Mouse (Mus musculus) embryonic facial prominence, embryonic 12.5 days (tissue): ENCODE results near the gene Ptpn13. TPM values are rescaled to one million over a fixed set of nuclear protein-coding genes. Genes with fewer than 3 reads are reported as not detected.

Source experiments
- ATAC-seq: fragments of 200-750 bp; cut with Nextera tagmentation; 2 replicates; pipeline ENCODE4 v1.8.0; 2017; ENCODE audit not compliant: insufficient number of reproducible peaks, insufficient read depth, low FRiP score, low TSS enrichment
- H3K27ac ChIP-seq: fragments of 300-500 bp; sonication (generic); 2 replicates; pipeline ENCODE4 v1.5.1; 2016; ENCODE audit warnings: mild to moderate bottlenecking
- H3K27me3 ChIP-seq: fragments of 300-500 bp; sonication (generic); 2 replicates; pipeline ENCODE4 v1.6.1; 2016; ENCODE audit warnings: mild to moderate bottlenecking, moderate library complexity
- H3K36me3 ChIP-seq: fragments of 300-500 bp; sonication (generic); 2 replicates; pipeline ENCODE4 v1.6.1; 2016; ENCODE audit warnings: mild to moderate bottlenecking
- H3K4me1 ChIP-seq: fragments of 300-500 bp; sonication (generic); 2 replicates; pipeline ENCODE4 v1.6.1; 2016
- H3K4me2 ChIP-seq: fragments of 300-500 bp; sonication (generic); replicated peaks from 2 replicates; pipeline ENCODE4 v1.6.1; 2016; ENCODE audit warnings: mild to moderate bottlenecking, moderate library complexity
- H3K4me3 ChIP-seq: fragments of 300-500 bp; sonication (generic); 2 replicates; pipeline ENCODE4 v1.5.1; 2016; ENCODE audit warnings: mild to moderate bottlenecking
- H3K9ac ChIP-seq: fragments of 300-500 bp; sonication (generic); 2 replicates; pipeline ENCODE4 v1.6.1; 2016; ENCODE audit warnings: mild to moderate bottlenecking, moderate library complexity
- H3K9me3 ChIP-seq: fragments of 300-500 bp; sonication (generic); 2 replicates; pipeline ENCODE4 v1.6.1; 2016; ENCODE audit warnings: mild to moderate bottlenecking, moderate library complexity
- WGBS: fragments of 180-500 bp; shearing (Covaris S2); methylation state at CpG from one replicate; pipeline ENCODE4 v1.1.7; 2016; 5-methylcytosine and 5-hydroxymethylcytosine counted together
- polyA plus RNA-seq: library from polyadenylated mRNA; unstranded; fragments of >200 nt; fragmentation: Nextera tagmentation; extraction: Ambion mirVana; gene quantifications from 2 replicates; pipeline ENCODE4 v1.2.1, GENCODE M21; 2016

Ptpn13 gene
- polyA plus RNA-seq, 1 experiment from 2014 or later = 19.2 TPM

GRCm38 (mm10) chr5:103442269-103442688 lies 17.3 kb downstream of the Ptpn13 start:
- Histone ChIP-seq H3K4me1 (peaks cover 5% of the 10 kb centered on the region; the same call in 1 of the 2 replicates), H3K36me3 (no peaks in the 10 kb centered on the region), H3K9ac (no peak overlapping the region), H3K27me3 (no peaks in the 10 kb centered on the region), H3K9me3 (no peaks in the 10 kb centered on the region), H3K27ac (no peak overlapping the region), H3K4me3 (no peak overlapping the region), H3K4me2 (no peak overlapping the region)
- 73% methylated on average over 4 of the region's 4 CpGs for WGBS
- no peak for ATAC-seq

GRCm38 (mm10) chr5:103442921-103443320 lies 17.9 kb downstream of the Ptpn13 start:
- no peaks in the 10 kb centered on the region for H3K27me3 ChIP-seq
- WGBS = 77% methylated on average over 7 of the region's 7 CpGs
- no peak overlapping the region for H3K4me2 ChIP-seq
- H3K9ac ChIP-seq = no peak overlapping the region
- no peak for ATAC-seq
- H3K36me3 ChIP-seq = no peaks in the 10 kb centered on the region
- H3K27ac ChIP-seq = no peak overlapping the region
- no peaks in the 10 kb centered on the region for H3K9me3 ChIP-seq
- H3K4me3 ChIP-seq = no peak overlapping the region
- H3K4me1 ChIP-seq = peaks cover 9% of the 10 kb centered on the region; the same call in 1 of the 2 replicates

DNA sequence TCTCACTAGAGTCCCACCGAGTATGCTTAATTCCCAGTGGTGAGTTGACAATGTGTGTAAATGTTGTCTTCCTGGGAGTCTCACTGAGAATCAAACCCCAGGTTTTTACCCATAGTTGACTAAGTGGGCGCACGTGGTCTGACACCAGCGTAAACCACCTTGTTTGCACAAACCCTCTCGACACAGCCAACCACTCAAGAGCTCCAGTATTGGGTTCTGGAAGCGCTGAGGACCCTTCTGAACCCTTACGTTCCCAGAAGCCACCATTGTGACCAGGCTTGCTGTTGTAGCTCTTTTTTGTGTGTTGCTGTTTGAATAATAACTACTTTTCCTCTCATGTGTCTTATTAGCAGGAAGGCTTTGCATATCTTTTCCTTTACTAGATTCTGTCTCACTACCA lies 20.4 kb downstream of the Ptpn13 start:
- Histone ChIP-seq H3K27ac (no peak overlapping the region), H3K27me3 (no peaks in the 10 kb centered on the region), H3K4me1 (peaks cover 13% of the 10 kb centered on the region), H3K4me2 (no peak overlapping the region), H3K36me3 (no peaks in the 10 kb centered on the region), H3K9ac (no peak overlapping the region), H3K9me3 (no peaks in the 10 kb centered on the region), H3K4me3 (no peak overlapping the region)
- 92% methylated on average over 7 of the region's 7 CpGs for WGBS
- no peak for ATAC-seq

GRCm38 (mm10) chr5:103447806-103448416 lies 22.9 kb downstream of the Ptpn13 start:
- WGBS = 55% methylated on average over 17 of the region's 17 CpGs
- H3K4me2 ChIP-seq = no peak overlapping the region
- H3K36me3 ChIP-seq = no peaks in the 10 kb centered on the region; the same call in 1 of the 2 replicates
- H3K9ac ChIP-seq = no peak overlapping the region
- no peak overlapping the region for H3K4me3 ChIP-seq
- no peaks in the 10 kb centered on the region for H3K9me3 ChIP-seq
- no peaks in the 10 kb centered on the region for H3K27me3 ChIP-seq
- H3K4me1 ChIP-seq = peaks cover 13% of the 10 kb centered on the region
- H3K27ac ChIP-seq = no peak overlapping the region
- ATAC-seq = no peak

GRCm38 (mm10) chr5:103448470-103448869 lies 23.5 kb downstream of the Ptpn13 start:
- Histone ChIP-seq H3K4me1 (peaks cover 13% of the 10 kb centered on the region), H3K4me3 (no peak overlapping the region), H3K27ac (no peak overlapping the region), H3K27me3 (no peaks in the 10 kb centered on the region), H3K36me3 (no peaks in the 10 kb centered on the region; the same call in 1 of the 2 replicates), H3K4me2 (no peak overlapping the region), H3K9me3 (no peaks in the 10 kb centered on the region), H3K9ac (no peak overlapping the region)
- WGBS = 12% methylated on average over 1 of the region's 1 CpGs
- ATAC-seq = no peak

- Histone ChIP-seq H3K4me1 (peaks cover 13% of the 10 kb centered on the region), H3K27ac (no peak overlapping the region), H3K4me3 (no peak overlapping the region), H3K27me3 (no peaks in the 10 kb centered on the region), H3K9me3 (no peaks in the 10 kb centered on the region), H3K36me3 (no peaks in the 10 kb centered on the region; the same call in 1 of the 2 replicates), H3K9ac (no peak overlapping the region), H3K4me2 (no peak overlapping the region)
- no peak for ATAC-seq
- 97% methylated on average over 1 of the region's 1 CpGs for WGBS
Observed at GRCm38 (mm10) chr5:103450663-103451062, 25.7 kb downstream of the Ptpn13 start.

DNA sequence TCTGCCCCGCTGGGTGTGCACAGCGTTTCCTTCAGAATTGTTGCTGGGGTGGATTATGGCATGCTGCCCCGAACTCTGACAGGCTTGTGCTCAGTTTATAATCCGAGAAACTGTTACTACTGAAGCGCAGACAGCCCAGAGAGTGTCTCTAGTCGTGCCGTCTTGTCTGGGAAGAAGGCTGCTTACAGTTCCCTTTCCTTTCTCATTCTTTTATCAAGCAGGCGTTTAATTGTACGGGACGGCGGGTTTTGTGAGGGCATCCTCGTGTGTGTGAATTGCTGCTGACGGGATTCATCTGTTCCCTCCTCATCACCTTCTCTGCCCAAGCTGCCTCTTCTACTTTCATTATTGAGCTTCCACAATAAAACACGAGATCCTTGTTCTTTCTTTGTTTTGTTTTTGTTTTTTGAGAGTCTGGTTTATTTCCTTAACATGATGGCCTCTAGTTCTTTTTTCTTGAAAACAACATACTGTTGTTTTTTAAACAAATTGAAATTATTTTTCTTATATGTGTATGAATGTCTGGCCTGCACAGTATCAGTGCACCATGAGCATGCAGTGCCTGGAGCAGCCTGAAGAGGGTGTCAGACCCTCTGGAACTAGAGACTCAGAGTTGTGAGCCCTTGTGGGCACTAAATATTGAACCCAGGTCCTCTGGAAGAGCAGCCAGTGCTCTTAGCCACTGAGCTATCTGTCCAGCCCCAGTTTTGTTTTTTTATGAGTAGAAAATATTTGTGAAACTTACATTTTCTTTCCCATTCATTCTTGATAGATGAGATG lies 28.6 kb downstream of the Ptpn13 start:
- Histone ChIP-seq H3K4me3 (no peak overlapping the region), H3K27ac (no peak overlapping the region), H3K9me3 (no peaks in the 10 kb centered on the region), H3K36me3 (no peaks in the 10 kb centered on the region; the same call in 1 of the 2 replicates), H3K4me1 (no peaks in the 10 kb centered on the region; the same call in 1 of the 2 replicates), H3K9ac (no peak overlapping the region), H3K4me2 (no peak overlapping the region), H3K27me3 (no peaks in the 10 kb centered on the region)
- no peak for ATAC-seq
- WGBS = 89% methylated on average over 14 of the region's 14 CpGs

DNA sequence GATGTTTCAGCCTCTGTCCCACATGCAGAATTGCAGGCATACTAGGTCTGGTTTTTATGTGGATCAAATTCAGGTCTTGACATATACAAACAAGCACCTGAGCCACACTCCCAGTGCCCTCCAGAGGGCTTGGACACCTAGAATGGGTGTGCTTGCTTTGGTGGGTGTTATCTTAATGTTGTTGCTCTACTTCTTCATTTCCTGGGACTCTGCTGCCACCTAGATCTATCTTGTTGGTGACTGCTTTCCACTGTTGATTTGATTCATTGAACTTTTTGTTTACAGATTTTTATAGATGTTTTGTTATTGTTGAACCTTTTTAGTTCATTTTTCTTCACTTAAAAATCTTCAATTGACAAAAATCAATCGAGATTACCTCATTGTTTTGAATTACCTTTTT lies 31.8 kb downstream of the Ptpn13 start:
- Histone ChIP-seq H3K9me3 (no peaks in the 10 kb centered on the region), H3K4me3 (no peak overlapping the region), H3K27me3 (no peaks in the 10 kb centered on the region), H3K4me1 (no peaks in the 10 kb centered on the region), H3K4me2 (no peak overlapping the region), H3K9ac (no peak overlapping the region), H3K27ac (no peak overlapping the region), H3K36me3 (no peaks in the 10 kb centered on the region)
- ATAC-seq = no peak
- WGBS = 82% methylated on average over 1 of the region's 1 CpGs

DNA sequence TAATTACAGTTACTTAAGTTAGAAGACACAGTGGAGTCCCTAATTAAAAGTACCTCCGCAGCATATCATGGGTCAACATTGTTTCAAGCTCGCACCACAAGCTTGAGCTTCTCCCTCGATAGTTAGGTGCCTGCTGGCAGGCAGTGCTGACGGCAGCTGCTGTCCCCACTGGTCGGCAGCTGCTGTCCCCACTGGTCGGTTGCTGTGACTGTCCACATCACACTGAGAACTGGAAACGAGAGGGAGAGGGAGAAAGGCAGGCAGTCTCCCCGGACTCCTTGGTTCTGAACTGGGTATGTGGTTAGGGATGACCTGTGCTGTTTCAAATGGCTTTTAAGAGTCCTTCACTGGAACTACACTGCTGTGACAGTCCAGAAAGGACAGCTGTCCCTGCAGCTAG lies 33.4 kb downstream of the Ptpn13 start:
- no peak overlapping the region for H3K4me3 ChIP-seq
- no peak for ATAC-seq
- no peaks in the 10 kb centered on the region for H3K9me3 ChIP-seq
- H3K4me1 ChIP-seq = no peaks in the 10 kb centered on the region
- H3K27ac ChIP-seq = no peak overlapping the region
- no peaks in the 10 kb centered on the region for H3K27me3 ChIP-seq
- no peaks in the 10 kb centered on the region for H3K36me3 ChIP-seq
- 42% methylated on average over 8 of the region's 8 CpGs for WGBS
- no peak overlapping the region for H3K4me2 ChIP-seq
- no peak overlapping the region for H3K9ac ChIP-seq

DNA sequence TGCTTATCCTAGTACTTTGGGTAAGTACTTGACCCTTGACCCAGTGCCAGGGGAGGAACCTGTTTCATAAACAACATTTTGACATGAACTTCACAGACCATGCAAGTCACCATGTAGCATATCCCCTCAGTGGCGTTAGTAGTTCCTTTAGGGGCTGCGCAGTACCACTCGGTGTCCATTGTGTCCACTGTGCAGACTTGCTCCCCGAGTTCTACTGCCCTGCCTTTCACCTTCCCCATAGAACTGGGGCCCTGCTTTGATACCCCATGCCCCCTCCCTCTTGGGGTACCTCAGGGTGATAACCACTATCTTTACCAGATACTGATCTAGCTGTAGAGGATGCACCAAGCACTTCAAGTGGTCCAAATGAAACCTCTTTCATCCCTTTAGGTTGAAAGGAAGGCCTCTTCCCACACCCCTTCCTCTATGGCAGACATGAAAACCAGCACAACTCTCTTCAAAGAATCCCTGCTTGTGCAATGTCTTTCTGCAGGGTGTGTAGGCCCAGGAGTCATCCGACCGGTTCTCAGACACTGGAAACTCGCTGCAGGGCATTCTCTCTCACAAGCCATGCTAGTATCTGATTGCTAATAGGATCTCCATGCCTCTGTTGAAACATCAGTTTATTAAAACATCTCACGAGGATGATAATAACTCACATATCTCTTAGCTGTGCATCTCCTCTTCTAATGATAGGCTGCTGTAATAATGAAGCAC lies 34.1 kb downstream of the Ptpn13 start:
- Histone ChIP-seq H3K4me1 (no peaks in the 10 kb centered on the region), H3K4me3 (no peak overlapping the region), H3K9me3 (no peaks in the 10 kb centered on the region), H3K4me2 (no peak overlapping the region), H3K27ac (no peak overlapping the region), H3K36me3 (no peaks in the 10 kb centered on the region), H3K27me3 (no peaks in the 10 kb centered on the region), H3K9ac (no peak overlapping the region)
- no peak for ATAC-seq
- 69% methylated on average over 8 of the region's 8 CpGs for WGBS

DNA sequence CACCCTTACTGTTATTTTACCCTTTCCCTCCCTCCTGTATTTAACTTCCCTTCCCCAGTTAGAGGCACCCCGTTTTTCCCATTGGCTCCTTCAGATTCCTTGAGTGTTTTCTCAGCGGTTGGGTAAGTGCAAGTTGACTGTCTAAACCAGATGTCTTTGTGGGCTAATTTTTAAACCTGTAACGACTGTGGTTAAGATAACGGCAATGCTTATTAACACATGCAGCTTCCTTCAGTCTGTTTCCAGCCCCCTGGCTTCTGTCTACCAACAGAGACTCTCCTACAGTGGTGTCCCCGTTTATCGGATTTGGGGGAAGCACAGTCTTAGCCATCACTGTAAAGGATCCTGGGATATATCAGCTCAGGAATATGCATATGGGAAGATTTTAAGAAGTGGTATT lies 35.9 kb downstream of the Ptpn13 start:
- Histone ChIP-seq H3K4me1 (no peaks in the 10 kb centered on the region), H3K4me2 (no peak overlapping the region), H3K27me3 (no peaks in the 10 kb centered on the region), H3K36me3 (no peaks in the 10 kb centered on the region), H3K9me3 (no peaks in the 10 kb centered on the region), H3K9ac (no peak overlapping the region), H3K4me3 (no peak overlapping the region), H3K27ac (no peak overlapping the region)
- WGBS = 76% methylated on average over 6 of the region's 6 CpGs
- ATAC-seq = no peak
